In genomic region chr6:97292096-97292495, GRCm38 (mm10) we compare ENCODE assay signal across 16 mouse cellular contexts. TPM values are rescaled to one million over a fixed set of nuclear protein-coding genes. Genes with fewer than 3 reads are reported as not detected.
"Had no signal": no experiment of that assay in that cellular context is flagged by ENCODE, and none has a peak within 500 bp of the region (broad histone marks: within the 10 kb centered on the region; RNA-seq: fewer than 3 reads in every experiment).

No protein-coding gene starts in this region.

- H3K27ac ChIP-seq: limb, embryonic 12.5 days; liver, embryonic 14.5 days; macrophage; midbrain, embryonic 13.5 days had no signal

- H3K9me3 ChIP-seq: limb, embryonic 12.5 days; megakaryocyte, embryonic 14.5 days; midbrain, embryonic 13.5 days had no signal

- H3K27me3 ChIP-seq: limb, embryonic 12.5 days; megakaryocyte, embryonic 14.5 days; midbrain, embryonic 13.5 days had no signal

- H3K4me2 ChIP-seq: limb, embryonic 12.5 days; midbrain, embryonic 13.5 days had no signal

- H3K4me3 ChIP-seq: limb, embryonic 12.5 days; midbrain, embryonic 13.5 days had no signal

- H3K9ac ChIP-seq: limb, embryonic 12.5 days; liver, embryonic 14.5 days; midbrain, embryonic 13.5 days had no signal

- ATAC-seq: inflammation-experienced regulatory T-cells, adult 6 months; intestine, postnatal 0 days; midbrain, embryonic 13.5 days had no signal

- DNase-seq: kidney, adult 8-10 months; kidney, postnatal 25 days; lung, postnatal 14 days; right cerebral cortex, adult 18-20 months; right cerebral cortex, postnatal 25 days; thymus, adult 18-20 months; thymus, postnatal 14 days had no signal

RNA-seq across cellular contexts. Expression of gene Lmod3, which starts 39.5 kb away (rescaled TPM):
- total RNA-seq: midbrain, postnatal 0 days had no signal
- polyA plus RNA-seq: liver, embryonic 14.5 days; macrophage; midbrain, postnatal 0 days; small intestine, adult 2 months had no signal
